Mouse (Mus musculus) intestine, postnatal 0 days (tissue): ENCODE measurements at regions not wholly inside any gene's neighbourhood (a gene's known extent, or its start where the extent isn't known, plus 50 kb on each side); places are given as distances from the start of the nearest gene placed in this dataset.

Experiments used
- ATAC-seq: fragments of 200-750 bp; cut with Nextera tagmentation; 2 replicates; pipeline ENCODE4 v1.8.0; 2017; ENCODE audit warnings: mild to moderate bottlenecking, moderate TSS enrichment, moderate library complexity
- H3K27ac ChIP-seq: fragments of 300-500 bp; sonication (generic); 2 replicates; pipeline ENCODE4 v1.5.1; 2014; ENCODE audit warnings: mild to moderate bottlenecking, low read depth, low read length, moderate library complexity
- H3K27me3 ChIP-seq: fragments of 300-500 bp; sonication (generic); replicated peaks from 2 replicates; pipeline ENCODE4 v1.6.1; 2014; ENCODE audit warnings: low read length, mixed read lengths; ENCODE audit not compliant: control insufficient read depth, insufficient read depth
- H3K36me3 ChIP-seq: fragments of 300-500 bp; sonication (generic); 2 replicates; pipeline ENCODE4 v1.6.1; 2014; ENCODE audit warnings: mild to moderate bottlenecking, moderate library complexity; ENCODE audit not compliant: control insufficient read depth, insufficient read depth
- H3K4me1 ChIP-seq: fragments of 300-500 bp; sonication (generic); replicated peaks from 2 replicates; pipeline ENCODE4 v1.6.1; 2014; ENCODE audit warnings: antibody characterized with exemption, low read length, mixed read lengths; ENCODE audit not compliant: control insufficient read depth, insufficient read depth
- H3K4me2 ChIP-seq: fragments of 300-500 bp; sonication (generic); replicated peaks from 2 replicates; pipeline ENCODE4 v1.6.1; 2014; ENCODE audit warnings: low read depth, mild to moderate bottlenecking, moderate library complexity
- H3K4me3 ChIP-seq: fragments of 300-500 bp; sonication (generic); 2 replicates; pipeline ENCODE4 v1.5.1; 2014; ENCODE audit warnings: low read depth, low read length
- H3K9ac ChIP-seq: fragments of 300-500 bp; sonication (generic); 2 replicates; pipeline ENCODE4 v1.6.1; 2014; ENCODE audit warnings: mild to moderate bottlenecking, low read depth, low read length
- H3K9me3 ChIP-seq: fragments of 300-500 bp; sonication (generic); 2 replicates; pipeline ENCODE4 v1.6.1; 2016; ENCODE audit warnings: mixed run types; ENCODE audit not compliant: control insufficient read depth
- CTCF ChIP-seq: sonication (generic); IDR thresholded peaks from 2 replicates; pipeline ENCODE4 v1.5.1; 2016; ENCODE audit warnings: low read depth, mild to moderate bottlenecking, control low read depth, antibody characterized with exemption, moderate library complexity
- whole genome bisulfite sequencing: fragments of 180-500 bp; shearing (Covaris S2); extraction: QIAGEN DNeasy Blood & Tissue Kit; methylation state at CpG from one replicate; pipeline ENCODE4 v1.1.7; 2014; 5-methylcytosine and 5-hydroxymethylcytosine counted together

DNA sequence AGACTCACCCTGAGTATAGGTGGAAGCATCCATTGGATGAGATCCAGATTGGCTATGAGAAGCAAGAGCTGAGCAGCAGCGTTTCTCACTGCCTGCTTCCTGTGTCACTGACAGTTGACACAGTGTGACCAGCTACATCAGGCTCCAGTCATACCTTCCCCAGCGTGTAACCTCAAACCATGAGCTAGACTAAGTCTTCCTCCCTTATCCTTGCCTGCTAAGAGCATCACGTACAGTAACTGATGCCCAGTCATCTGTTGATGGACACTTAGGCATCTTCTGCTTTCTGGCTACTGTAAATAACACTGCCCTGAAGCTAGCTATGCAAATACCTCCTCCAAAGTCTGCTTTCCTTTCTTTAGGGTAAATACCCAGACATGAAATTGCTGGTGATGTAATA lies 181.4 kb upstream of the Eci2 start:
- WGBS, result 87% methylated on average over 3 of the region's 3 CpGs
- ATAC-seq, result no peak
- Histone ChIP-seq H3K27ac (no peak overlapping the region), H3K9ac (no peak overlapping the region), H3K4me3 (no peak overlapping the region), H3K9me3 (no peaks in the 10 kb centered on the region), H3K4me1 (peaks cover 4% of the 10 kb centered on the region; the same call in 1 of the 2 replicates), H3K36me3 (no peaks in the 10 kb centered on the region), H3K27me3 (no peaks in the 10 kb centered on the region), H3K4me2 (no peak overlapping the region)
- TF ChIP-seq CTCF, result no peak

DNA sequence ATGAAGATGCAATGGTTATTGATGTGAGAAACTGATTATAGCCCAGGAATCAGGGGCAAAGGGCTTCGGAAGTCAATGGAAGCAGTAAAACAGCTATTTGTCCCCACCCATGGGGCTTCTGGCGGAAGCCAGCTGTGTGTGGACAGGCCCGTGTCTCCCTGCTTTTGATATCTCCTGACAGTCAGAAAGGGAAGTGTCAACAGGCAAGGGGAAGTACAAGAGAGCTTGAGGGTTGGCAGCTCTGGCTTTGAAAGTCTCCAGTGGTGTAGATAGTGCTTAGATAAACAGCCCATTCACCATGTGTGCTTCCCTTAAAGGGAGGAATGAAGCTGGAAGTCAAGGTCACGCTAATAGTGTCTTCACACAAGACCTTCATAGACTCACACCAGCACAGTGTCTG lies 182.7 kb upstream of the Eci2 start:
- Histone ChIP-seq H3K9me3 (no peaks in the 10 kb centered on the region), H3K4me1 (peaks cover 4% of the 10 kb centered on the region; the same call in 1 of the 2 replicates), H3K27ac (no peak overlapping the region), H3K36me3 (no peaks in the 10 kb centered on the region), H3K4me2 (no peak overlapping the region), H3K27me3 (no peaks in the 10 kb centered on the region), H3K9ac (no peak overlapping the region; the same call in 1 of the 2 replicates), H3K4me3 (no peak overlapping the region)
- ATAC-seq, result peak; percentile 25; the same call in 1 of the 2 replicates
- TF ChIP-seq CTCF, result no peak
- WGBS, result 32% methylated on average over 4 of the region's 4 CpGs

DNA sequence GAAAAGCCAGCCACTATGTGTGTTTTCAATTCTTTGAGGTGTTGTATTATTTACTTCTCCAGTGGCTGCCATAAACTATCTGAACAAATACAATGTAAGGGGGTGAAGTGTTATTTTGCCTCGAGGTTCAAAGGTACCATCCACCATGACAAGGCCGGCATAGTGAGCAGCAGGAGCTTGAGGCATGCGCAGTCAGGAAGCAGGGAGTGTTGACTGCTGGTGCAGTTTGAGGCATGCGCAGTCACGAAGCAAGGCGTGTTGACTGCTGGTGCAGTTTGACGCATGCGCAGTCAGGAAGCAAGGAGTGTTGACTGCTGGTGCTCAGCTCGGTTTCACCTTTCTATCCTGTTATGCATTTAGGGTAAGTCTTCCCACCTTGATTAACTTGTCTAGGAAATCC lies 184.9 kb upstream of the Eci2 start:
- Histone ChIP-seq H3K36me3 (no peaks in the 10 kb centered on the region), H3K9ac (no peak overlapping the region), H3K4me2 (no peak overlapping the region), H3K27ac (no peak overlapping the region), H3K9me3 (no peaks in the 10 kb centered on the region), H3K4me3 (no peak overlapping the region), H3K27me3 (no peaks in the 10 kb centered on the region), H3K4me1 (peaks cover 4% of the 10 kb centered on the region; the same call in 1 of the 2 replicates)
- ATAC-seq, result no peak
- 88% methylated on average over 9 of the region's 9 CpGs for WGBS
- TF ChIP-seq CTCF, result no peak

DNA sequence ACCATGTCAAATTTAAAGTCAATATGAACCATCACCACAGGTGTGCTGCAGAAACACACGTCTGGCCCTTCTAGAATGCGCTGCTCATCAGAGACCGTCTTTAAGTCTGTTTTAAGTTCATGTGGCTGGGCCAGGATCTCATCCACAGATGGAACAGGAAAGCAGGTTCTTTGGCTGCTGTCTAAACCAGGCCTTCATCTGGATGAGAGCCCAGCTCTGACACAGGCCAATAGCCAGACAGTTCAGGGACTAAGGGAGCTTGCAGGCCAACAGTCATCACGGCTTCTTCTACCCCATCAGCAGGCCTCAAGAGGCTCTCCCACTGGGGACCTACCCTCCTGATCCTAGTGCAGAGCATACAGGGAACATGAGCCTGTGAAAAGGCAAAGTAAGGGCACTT lies 185.4 kb upstream of the Eci2 start:
- Histone ChIP-seq H3K4me3 (no peak overlapping the region), H3K27ac (no peak overlapping the region), H3K27me3 (no peaks in the 10 kb centered on the region), H3K4me1 (peaks cover 4% of the 10 kb centered on the region; the same call in 1 of the 2 replicates), H3K4me2 (no peak overlapping the region), H3K36me3 (no peaks in the 10 kb centered on the region), H3K9me3 (no peaks in the 10 kb centered on the region), H3K9ac (no peak overlapping the region)
- ATAC-seq, result no peak
- 82% methylated on average over 4 of the region's 4 CpGs for WGBS
- TF ChIP-seq CTCF, result no peak

DNA sequence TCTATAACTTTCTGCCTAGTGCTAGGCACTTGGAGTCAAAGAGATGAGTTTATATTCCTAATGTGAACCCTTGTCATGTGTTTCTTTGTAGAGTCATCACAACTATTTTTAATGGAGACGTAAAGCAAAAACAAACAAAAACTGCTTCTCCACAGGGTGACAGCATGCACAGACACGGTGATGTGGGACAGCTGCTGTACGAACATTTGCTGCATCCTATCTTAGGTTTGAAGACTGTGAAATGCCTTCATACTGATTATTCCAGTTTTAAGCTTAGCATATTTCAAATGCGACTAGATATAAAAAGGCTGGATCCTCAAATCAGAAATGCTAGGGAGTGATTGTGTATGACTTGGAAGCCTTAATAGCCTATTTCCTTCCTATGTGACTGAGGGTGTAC lies 187.3 kb upstream of the Eci2 start:
- no peak overlapping the region for H3K9ac ChIP-seq

DNA sequence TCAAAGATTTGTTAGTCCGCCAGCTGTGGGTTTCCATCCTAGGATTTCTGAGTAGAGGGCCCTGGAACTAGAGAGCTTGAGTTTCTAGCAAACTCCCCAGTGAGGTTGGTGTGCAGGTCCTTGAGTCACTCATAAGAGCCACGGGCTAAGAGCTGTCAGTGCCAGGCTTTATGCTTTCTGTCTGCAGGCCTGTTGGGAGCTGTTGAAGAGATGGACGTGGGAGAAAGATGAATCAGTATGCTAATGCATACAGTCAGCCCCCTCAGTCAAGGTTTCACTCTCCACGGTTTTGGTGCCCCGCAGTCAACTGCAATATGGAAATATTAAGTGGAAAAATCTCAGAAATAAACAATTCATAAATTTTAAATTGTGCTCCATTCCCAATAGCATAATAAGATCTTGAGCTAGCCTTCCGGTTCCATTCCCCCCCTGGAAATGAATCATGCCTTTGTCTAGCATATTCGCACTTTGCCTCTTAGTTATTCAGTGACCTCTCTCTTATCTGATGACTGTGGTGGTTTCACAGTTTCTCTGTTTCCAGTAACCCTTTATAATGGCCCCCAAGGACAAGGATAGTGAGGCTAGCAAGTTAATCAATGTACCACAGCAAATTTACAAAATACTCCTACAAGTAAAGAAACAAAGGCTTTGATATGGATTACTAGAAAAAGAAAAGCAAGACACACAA lies 199.4 kb upstream of the Eci2 start:
- Histone ChIP-seq H3K9ac (no peak overlapping the region), H3K27ac (no peak overlapping the region), H3K4me1 (peaks cover 2% of the 10 kb centered on the region; the same call in 1 of the 2 replicates), H3K4me2 (no peak overlapping the region), H3K9me3 (no peaks in the 10 kb centered on the region), H3K4me3 (no peak overlapping the region), H3K36me3 (no peaks in the 10 kb centered on the region), H3K27me3 (no peaks in the 10 kb centered on the region)
- ATAC-seq, result peak; percentile 77
- TF ChIP-seq CTCF, result no peak
- WGBS, result 44% methylated on average over 7 of the region's 7 CpGs

More for the DNA sequence above, 187.3 kb upstream of the Eci2 start:
- no peaks in the 10 kb centered on the region for H3K36me3 ChIP-seq
- no peak overlapping the region for H3K27ac ChIP-seq
- no peaks in the 10 kb centered on the region for H3K9me3 ChIP-seq
- H3K4me2 ChIP-seq, result no peak overlapping the region
- WGBS, result 65% methylated on average over 4 of the region's 4 CpGs
- no peak overlapping the region for H3K4me3 ChIP-seq
- H3K27me3 ChIP-seq, result no peaks in the 10 kb centered on the region
- H3K4me1 ChIP-seq, result peaks cover 3% of the 10 kb centered on the region; the same call in 1 of the 2 replicates
- TF ChIP-seq CTCF, result no peak
- no peak for ATAC-seq
